Mouse (Mus musculus): Measurements from ENCODE around the gene Prrc2a. TPM values are rescaled to one million over a fixed set of nuclear protein-coding genes. Genes with fewer than 3 reads are reported as not detected.

The Prrc2a gene
- polyA plus RNA-seq, 1 experiment from 2014 or later = 51.5 TPM

DNA sequence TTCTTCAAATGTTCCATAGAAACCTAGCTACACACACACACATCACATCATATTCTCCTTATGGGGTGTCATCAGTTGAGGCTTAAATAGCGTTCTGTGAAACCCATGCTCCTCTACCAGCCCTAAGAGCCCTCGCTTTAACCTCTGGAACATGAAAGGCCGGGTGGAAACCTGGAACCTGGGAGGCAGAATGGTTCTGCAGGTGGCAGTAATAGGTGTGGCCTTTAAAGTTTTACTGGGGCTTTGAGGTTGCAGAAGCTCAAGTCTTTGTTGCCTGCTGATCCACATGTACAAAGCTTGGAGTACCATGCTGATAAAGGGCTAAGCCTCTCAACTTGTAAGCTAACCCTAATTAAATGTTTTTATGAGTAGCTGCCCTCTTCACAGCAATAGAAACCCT lies 17.3 kb downstream of the Prrc2a start:
- 59% methylated on average over 3 of the region's 3 CpGs for WGBS (ENCODE audit: insufficient replicate concordance)
- 0 out of 2 replicates have a peak, but pooled peaks cover 4% of the 10 kb centered on the region for H3K4me1 ChIP-seq (replicated peaks)
- H3K27ac ChIP-seq = peak overlapping the region; percentile 38; the same call in 1 of the 2 replicates
- no peaks in the 10 kb centered on the region for H3K27me3 ChIP-seq
- no peaks in the 10 kb centered on the region for H3K9me3 ChIP-seq (replicated peaks)
- no peak overlapping the region for H3K4me2 ChIP-seq
- no peak for ATAC-seq (ENCODE audit: low read depth)
- no peak for DNase-seq
- no peak overlapping the region for H3K9ac ChIP-seq
- peaks cover 98% of the 10 kb centered on the region for H3K36me3 ChIP-seq
- H3K4me3 ChIP-seq (replicated peaks) = no peak overlapping the region

DNA sequence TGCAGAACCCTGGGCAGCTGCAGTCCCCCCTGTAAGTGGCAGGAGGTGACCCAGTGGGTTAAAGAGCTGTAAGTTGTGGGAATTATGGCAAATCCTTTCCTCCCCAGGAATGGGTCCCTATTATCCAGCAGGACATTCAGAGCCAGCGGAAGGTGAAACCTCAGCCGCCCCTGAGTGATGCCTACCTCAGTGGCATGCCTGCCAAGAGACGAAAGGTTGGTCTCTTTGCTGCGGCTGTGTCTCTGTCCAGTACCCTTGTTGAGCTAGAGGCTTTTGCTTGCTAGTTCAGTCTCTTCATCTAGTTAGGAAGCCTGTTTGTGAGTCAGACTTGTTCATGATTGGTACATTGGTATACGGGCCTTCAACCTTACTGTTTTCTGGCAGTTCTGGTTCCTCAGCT lies 18.6 kb downstream of the Prrc2a start:
- DNase-seq = no peak
- WGBS (ENCODE audit: insufficient replicate concordance) = 88% methylated on average over 5 of the region's 5 CpGs
- ATAC-seq (ENCODE audit: low read depth) = no peak
- Histone ChIP-seq H3K27ac (no peak overlapping the region), H3K4me2 (no peak overlapping the region), H3K36me3 (peaks cover 98% of the 10 kb centered on the region), H3K9me3 (replicated peaks) (no peaks in the 10 kb centered on the region), H3K4me3 (replicated peaks) (no peak overlapping the region), H3K27me3 (no peaks in the 10 kb centered on the region), H3K4me1 (replicated peaks) (0 out of 2 replicates have a peak, but pooled peaks cover 4% of the 10 kb centered on the region), H3K9ac (no peak overlapping the region)

DNA sequence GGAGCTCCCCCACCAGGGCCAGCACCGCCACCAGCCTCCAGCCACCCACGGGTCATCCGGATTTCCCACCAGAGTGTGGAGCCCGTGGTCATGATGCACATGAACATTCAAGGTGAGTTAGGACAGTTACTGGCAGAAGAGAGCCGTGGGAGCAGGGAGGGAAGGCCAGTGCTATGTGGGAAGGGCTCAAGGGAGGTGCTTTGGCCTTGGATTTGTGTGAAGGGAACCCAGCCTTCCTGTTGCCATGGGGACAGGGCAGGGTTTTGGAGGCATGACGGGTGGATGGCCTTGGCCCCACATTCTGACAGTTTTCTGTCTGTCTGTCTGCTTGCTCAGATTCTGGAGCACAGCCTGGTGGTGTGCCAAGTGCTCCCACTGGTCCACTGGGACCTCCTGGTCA lies 22.7 kb downstream of the Prrc2a start:
- H3K4me1 ChIP-seq (replicated peaks) = peaks cover 9% of the 10 kb centered on the region
- H3K36me3 ChIP-seq = peaks cover 90% of the 10 kb centered on the region
- WGBS (ENCODE audit: insufficient replicate concordance) = 79% methylated on average over 6 of the region's 6 CpGs
- H3K4me3 ChIP-seq (replicated peaks) = no peak overlapping the region
- no peak overlapping the region for H3K27ac ChIP-seq
- no peaks in the 10 kb centered on the region for H3K9me3 ChIP-seq (replicated peaks)
- H3K4me2 ChIP-seq = no peak overlapping the region
- no peaks in the 10 kb centered on the region for H3K27me3 ChIP-seq
- DNase-seq (no peak), ATAC-seq (ENCODE audit: low read depth) (no peak)
- no peak overlapping the region for H3K9ac ChIP-seq

DNA sequence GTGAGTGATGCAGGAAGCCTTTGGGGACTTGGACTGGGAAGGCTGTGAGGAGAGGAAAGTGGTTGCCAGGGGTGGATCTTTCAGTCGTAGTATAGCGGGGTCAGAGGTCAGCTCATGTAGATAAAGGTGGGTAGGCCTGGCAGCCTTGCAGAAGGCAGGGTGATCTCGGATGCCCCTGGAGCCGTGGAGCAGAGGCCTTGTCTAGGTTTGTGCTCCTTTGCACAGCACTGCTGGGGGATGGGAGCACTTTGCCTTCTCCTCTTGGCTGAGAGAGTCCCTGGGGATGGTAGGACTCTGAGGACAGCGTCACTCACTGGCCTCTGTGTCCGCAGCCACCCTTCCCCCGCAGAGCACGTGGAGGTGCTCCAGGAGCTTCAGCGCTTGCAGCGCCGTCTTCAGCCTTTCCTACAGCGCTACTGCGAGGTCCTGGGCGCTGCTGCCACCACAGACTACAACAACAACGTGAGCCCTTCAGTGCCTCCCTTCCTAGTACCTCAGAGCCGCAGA lies 24.2 kb downstream of the Prrc2a start:
- no peak overlapping the region for H3K4me2 ChIP-seq
- H3K4me3 ChIP-seq (replicated peaks) = no peak overlapping the region
- ATAC-seq (ENCODE audit: low read depth) = no peak
- no peak overlapping the region for H3K27ac ChIP-seq
- H3K27me3 ChIP-seq = no peaks in the 10 kb centered on the region
- no peaks in the 10 kb centered on the region for H3K9me3 ChIP-seq (replicated peaks)
- WGBS (ENCODE audit: insufficient replicate concordance) = 81% methylated on average over 16 of the region's 16 CpGs
- no peak for DNase-seq
- H3K9ac ChIP-seq = no peak overlapping the region
- peaks cover 76% of the 10 kb centered on the region for H3K36me3 ChIP-seq
- H3K4me1 ChIP-seq (replicated peaks) = peaks cover 20% of the 10 kb centered on the region

DNA sequence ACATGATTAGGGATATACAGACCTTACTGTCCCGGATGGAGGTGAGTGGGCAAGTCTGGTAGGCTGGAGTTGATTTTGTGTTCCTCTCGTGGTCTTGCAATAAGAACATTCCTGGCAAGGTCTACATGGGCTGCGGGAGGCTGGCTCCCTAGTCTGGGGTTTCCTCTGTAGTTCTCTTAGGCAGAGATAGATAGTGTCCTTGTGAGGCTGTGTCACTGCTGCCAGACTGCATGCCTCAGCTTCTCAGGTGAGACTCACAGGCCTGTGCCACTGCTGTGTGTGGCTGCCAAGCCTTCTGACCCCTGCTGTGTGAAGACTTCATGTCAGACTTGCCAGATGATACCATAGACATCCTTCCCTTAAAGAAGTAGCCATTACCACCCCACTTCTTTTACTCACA lies 25.4 kb downstream of the Prrc2a start:
- no peak overlapping the region for H3K4me2 ChIP-seq
- WGBS (ENCODE audit: insufficient replicate concordance) = 79% methylated on average over 3 of the region's 3 CpGs
- H3K27ac ChIP-seq = no peak overlapping the region
- DNase-seq = no peak
- no peaks in the 10 kb centered on the region for H3K9me3 ChIP-seq (replicated peaks)
- H3K27me3 ChIP-seq = no peaks in the 10 kb centered on the region
- H3K36me3 ChIP-seq = peaks cover 63% of the 10 kb centered on the region
- H3K4me1 ChIP-seq (replicated peaks) = peaks cover 23% of the 10 kb centered on the region
- no peak overlapping the region for H3K9ac ChIP-seq
- no peak for ATAC-seq (ENCODE audit: low read depth)
- no peak overlapping the region for H3K4me3 ChIP-seq (replicated peaks)

DNA sequence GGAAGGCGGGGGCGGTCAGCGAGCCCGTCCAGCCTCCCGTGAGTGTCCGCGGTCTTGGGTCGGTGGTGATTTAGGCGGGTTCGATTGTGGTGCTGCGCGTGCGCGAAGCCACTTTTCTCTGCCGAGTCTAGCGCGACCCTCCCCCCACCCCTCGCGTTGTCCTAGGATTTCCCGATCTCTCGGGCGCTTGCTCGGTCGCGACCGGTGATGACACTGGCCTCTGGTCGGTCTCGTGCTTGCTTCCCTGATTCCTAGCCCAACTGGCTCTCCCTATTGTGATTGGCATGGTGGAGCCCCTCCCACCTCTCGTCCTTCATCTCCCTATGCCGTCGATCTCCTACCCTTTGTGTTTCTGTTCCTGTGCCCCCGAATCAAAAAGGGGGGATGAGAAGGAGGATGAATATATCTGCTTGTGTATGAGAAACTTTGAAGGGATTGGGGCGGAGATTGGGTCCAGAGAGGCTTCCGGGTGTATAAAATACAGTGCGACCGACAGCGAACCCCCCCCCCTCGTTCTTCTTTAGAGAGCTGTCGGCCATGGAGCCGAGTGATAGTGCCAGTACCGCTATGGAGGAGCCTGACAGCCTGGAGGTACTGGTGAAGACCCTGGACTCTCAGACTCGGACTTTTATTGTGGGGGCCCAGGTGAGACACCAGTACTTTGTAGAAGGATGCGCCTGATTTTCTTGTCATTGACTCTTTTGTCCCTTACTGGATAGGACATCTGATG lies 28.9 kb downstream of the Prrc2a start:
- H3K4me3 ChIP-seq (replicated peaks) = peak overlapping the region; percentile 87
- peaks cover 28% of the 10 kb centered on the region for H3K36me3 ChIP-seq
- DNase-seq = peak; percentile 55
- peak overlapping the region; percentile 92 for H3K4me2 ChIP-seq
- peak overlapping the region; percentile 81 for H3K9ac ChIP-seq
- H3K9me3 ChIP-seq (replicated peaks) = no peaks in the 10 kb centered on the region
- no peaks in the 10 kb centered on the region for H3K27me3 ChIP-seq
- peaks cover 38% of the 10 kb centered on the region for H3K4me1 ChIP-seq (replicated peaks)
- under 1% methylated on average over 43 of the region's 43 CpGs for WGBS (ENCODE audit: insufficient replicate concordance)
- ATAC-seq (ENCODE audit: low read depth) = peak; percentile 39
- peak overlapping the region; percentile 89 for H3K27ac ChIP-seq

DNA sequence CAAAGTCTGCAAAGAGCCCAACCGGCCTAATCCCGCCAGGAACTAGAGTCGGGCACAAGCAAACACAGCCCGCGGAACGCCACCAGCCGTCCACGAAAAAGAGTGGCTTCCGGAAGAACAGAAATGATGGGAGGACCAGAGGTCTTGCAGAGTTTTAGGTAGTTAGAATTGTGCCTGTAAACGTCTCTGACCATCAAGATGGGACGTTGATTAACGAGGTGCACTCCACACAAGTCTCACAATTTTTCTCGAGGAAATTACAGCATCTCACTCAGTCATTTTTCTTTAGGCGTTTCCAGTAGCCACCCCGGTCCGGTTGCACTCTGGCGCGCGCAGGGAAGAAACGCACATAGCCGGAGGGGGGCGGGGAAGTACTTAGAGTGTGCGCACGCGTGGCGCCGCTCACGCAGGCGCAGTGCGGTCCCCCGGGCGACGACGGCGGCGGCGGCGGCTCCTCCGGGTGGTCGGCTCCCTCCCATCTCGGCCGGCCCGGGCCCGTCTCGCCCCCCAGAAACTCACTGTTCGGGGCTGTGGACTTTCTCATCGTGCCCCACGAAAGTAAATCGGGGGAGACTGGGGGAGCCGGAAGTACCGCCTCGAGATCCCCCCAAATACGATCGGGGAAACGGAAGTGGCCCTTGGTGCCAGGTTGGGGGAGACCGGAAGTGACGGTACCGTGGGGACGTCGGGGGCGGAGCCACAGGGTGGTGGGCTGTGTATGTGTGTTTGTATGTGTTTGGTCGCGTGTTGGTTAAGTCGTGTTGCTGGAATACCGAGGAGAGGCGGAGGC lies 29.7 kb downstream of the Prrc2a start, which contains the start of gene Bag6:
Gene Bag6, plus strand, starts transcription at position 378 of the 790 bp plus-strand sequence.
- peaks cover 45% of the 10 kb centered on the region for H3K4me1 ChIP-seq (replicated peaks)
- H3K4me3 ChIP-seq (replicated peaks) = peak within 1 kb of the TSS; percentile 87
- peak; percentile 90 for ATAC-seq (ENCODE audit: low read depth)
- no peaks in the 10 kb centered on the region for H3K27me3 ChIP-seq
- H3K9me3 ChIP-seq (replicated peaks) = no peaks in the 10 kb centered on the region
- H3K36me3 ChIP-seq = peaks cover 27% of the 10 kb centered on the region
- peak within 1 kb of the TSS; percentile 92 for H3K4me2 ChIP-seq
- WGBS (ENCODE audit: insufficient replicate concordance) = under 1% methylated on average over 66 of the region's 66 CpGs
- peak within 1 kb of the TSS; percentile 81 for H3K9ac ChIP-seq
- DNase-seq = peak; percentile 90
- H3K27ac ChIP-seq = peak within 1 kb of the TSS; percentile 89

DNA sequence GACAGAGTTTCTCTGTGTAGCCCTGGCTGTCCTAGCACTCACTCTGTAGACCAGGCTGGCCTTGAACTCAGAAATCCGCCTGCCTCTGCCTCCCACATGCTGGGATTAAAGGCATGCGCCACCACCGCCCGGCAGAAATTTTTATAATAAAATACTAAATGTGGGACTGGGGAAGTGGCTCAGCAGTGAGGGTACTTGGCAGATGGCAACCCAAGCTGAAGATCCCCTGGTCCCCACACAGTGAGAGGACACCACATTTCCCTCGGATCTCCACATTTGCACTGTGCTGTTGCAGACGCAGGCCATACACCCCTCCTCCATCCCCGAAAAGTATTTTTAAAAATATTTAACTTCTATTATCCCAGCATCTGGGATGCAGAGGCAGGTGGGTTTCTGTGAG lies 31.2 kb downstream of the Prrc2a start:
- ATAC-seq (ENCODE audit: low read depth) (no peak), DNase-seq (no peak)
- WGBS (ENCODE audit: insufficient replicate concordance) = 87% methylated on average over 7 of the region's 7 CpGs
- Histone ChIP-seq H3K4me3 (replicated peaks) (no peak overlapping the region), H3K4me1 (replicated peaks) (peaks cover 56% of the 10 kb centered on the region), H3K27ac (no peak overlapping the region), H3K36me3 (peaks cover 20% of the 10 kb centered on the region), H3K9me3 (replicated peaks) (no peaks in the 10 kb centered on the region), H3K9ac (0 out of 2 replicates have a peak overlapping the region, but pooled peaks have one; percentile 81), H3K27me3 (no peaks in the 10 kb centered on the region), H3K4me2 (peak overlapping the region; percentile 92; the same call in 1 of the 2 replicates)

DNA sequence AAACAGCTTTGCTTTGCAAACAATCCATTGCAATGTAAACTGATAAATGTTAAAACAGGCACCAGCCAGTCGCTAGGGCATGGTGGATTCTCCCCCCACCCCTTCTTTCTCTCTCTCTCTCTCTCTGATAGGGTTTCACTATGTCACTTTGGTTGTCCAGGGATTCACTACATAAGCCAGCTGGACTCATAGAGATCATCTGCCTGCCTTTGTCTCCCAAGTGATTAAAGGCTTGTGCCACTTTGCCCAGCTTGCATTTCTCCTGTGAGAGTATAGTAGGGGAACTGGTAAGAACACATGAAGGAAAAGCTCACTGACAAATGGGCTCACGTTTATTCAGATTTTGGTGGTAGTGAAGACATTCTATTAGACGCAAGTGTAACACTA lies 32.5 kb downstream of the Prrc2a start:
- H3K9ac ChIP-seq = no peak overlapping the region
- no peaks in the 10 kb centered on the region for H3K9me3 ChIP-seq (replicated peaks)
- no peak overlapping the region for H3K4me3 ChIP-seq (replicated peaks)
- peaks cover 59% of the 10 kb centered on the region for H3K4me1 ChIP-seq (replicated peaks)
- H3K27ac ChIP-seq = peak overlapping the region; percentile 71
- no peak for DNase-seq
- no peak for ATAC-seq (ENCODE audit: low read depth)
- H3K36me3 ChIP-seq = peaks cover 21% of the 10 kb centered on the region
- H3K27me3 ChIP-seq = no peaks in the 10 kb centered on the region
- H3K4me2 ChIP-seq = 0 out of 2 replicates have a peak overlapping the region, but pooled peaks have one; percentile 10
- 71% methylated on average over 3 of the region's 3 CpGs for WGBS (ENCODE audit: insufficient replicate concordance)

DNA sequence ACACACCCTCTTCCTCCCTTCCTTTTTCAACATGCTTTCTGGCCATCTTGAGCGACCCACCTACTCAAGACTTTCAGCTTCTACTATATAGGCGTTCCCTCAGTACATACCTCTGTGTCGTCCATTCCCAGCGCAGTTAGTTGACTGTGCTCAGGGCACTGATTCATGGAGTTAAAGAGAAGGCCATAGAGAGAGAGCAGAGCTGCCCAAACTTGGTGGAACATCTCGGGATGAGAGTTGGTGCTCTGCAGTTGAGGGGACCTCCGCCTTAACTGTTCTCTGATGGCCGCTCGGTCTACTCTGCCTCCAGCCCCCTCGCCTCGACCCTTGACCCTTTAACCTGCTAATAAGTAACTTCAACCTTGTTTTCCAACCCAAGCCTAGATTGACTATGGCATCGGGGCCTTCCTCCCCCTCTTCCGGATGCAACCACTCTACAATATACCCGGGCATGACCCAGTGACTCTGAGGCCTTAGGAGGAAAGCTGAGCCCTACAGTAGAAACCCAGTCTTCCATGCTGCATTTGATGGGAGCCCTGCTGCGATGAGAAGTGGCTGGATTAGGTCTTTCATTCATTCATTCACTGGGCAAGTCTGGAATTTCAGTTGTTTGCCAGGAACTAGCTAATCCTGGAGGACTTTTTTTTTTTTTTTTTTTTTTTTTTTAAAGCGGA lies 33.1 kb downstream of the Prrc2a start, which contains the start of gene Apom:
Gene Apom, minus strand, starts transcription at position 551 of the 674 bp plus-strand sequence.
- Histone ChIP-seq H3K9ac (peak within 1 kb of the TSS; percentile 50), H3K4me2 (peak within 1 kb of the TSS; percentile 59), H3K27me3 (no peaks in the 10 kb centered on the region), H3K27ac (peak within 1 kb of the TSS; percentile 71), H3K9me3 (replicated peaks) (no peaks in the 10 kb centered on the region), H3K4me1 (replicated peaks) (peaks cover 59% of the 10 kb centered on the region), H3K36me3 (peaks cover 21% of the 10 kb centered on the region), H3K4me3 (replicated peaks) (peak within 1 kb of the TSS; percentile 51)
- DNase-seq (no peak), ATAC-seq (ENCODE audit: low read depth) (no peak)
- 68% methylated on average over 15 of the region's 15 CpGs for WGBS (ENCODE audit: insufficient replicate concordance)

DNA sequence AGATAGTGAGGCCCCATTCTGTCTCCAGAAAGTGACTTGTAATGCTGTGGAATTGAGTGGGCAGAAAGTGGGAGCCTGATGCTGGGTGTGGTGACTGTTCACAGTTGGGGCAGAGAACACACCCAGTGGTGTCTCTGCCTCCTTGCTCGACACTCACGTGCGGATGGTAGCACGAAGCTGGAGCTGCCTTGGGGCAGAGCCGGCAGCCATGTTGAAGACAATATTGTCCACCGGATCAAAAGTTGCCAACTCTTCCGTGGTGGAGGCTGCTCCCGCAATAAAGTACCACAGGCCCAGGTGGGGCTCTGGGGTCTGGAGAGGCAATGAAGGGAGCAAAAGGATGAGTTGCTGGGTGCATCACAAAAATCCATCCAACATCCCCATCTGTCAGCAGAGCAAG lies 33.7 kb downstream of the Prrc2a start:
- 72% methylated on average over 8 of the region's 8 CpGs for WGBS (ENCODE audit: insufficient replicate concordance)
- Histone ChIP-seq H3K9ac (peak overlapping the region; percentile 50), H3K4me3 (replicated peaks) (peak overlapping the region; percentile 51), H3K9me3 (replicated peaks) (no peaks in the 10 kb centered on the region), H3K27me3 (no peaks in the 10 kb centered on the region), H3K27ac (peak overlapping the region; percentile 53), H3K36me3 (peaks cover 21% of the 10 kb centered on the region), H3K4me1 (replicated peaks) (peaks cover 58% of the 10 kb centered on the region), H3K4me2 (peak overlapping the region; percentile 59)
- ATAC-seq (ENCODE audit: low read depth) = no peak
- no peak for DNase-seq

All from liver, embryonic 13.5 days (tissue).